Mouse (Mus musculus) ES-E14 (cell line): ENCODE results near the gene Tnfsf10. TPM values are rescaled to one million over a fixed set of nuclear protein-coding genes. Genes with fewer than 3 reads are reported as not detected.
"Not testable (repeated sequence)": the region's sequence is repeated elsewhere in the genome, so short reads cannot be mapped to it uniquely, and the experiment has no call there.

ENCODE experiments used
- DNase-seq: peaks from one replicate; pipeline ENCODE4 v3.0.0-alpha.2; 2013; ENCODE audit warnings: low read depth, low spot score
- H3K27ac ChIP-seq: 2 replicates; pipeline ENCODE4 v1.5.1; 2012; ENCODE audit warnings: low read depth, mild to moderate bottlenecking, low read length, moderate library complexity, mixed read lengths; ENCODE audit not compliant: poor library complexity, insufficient read depth, severe bottlenecking
- H3K36me3 ChIP-seq: 2 replicates; pipeline ENCODE4 v1.6.1; 2012; ENCODE audit warnings: mild to moderate bottlenecking, low read length, moderate library complexity, mixed read lengths; ENCODE audit not compliant: control insufficient read depth, poor library complexity, insufficient read depth, severe bottlenecking
- H3K4me1 ChIP-seq, 2 experiments: fragments of 150-350 bp in 1 of 2; sonication (generic) in 1 of 2; 2 replicates each; pipeline ENCODE4 v1.6.1; 2012; ENCODE audit warnings: low read length in 2 of 2, mild to moderate bottlenecking in 1 of 2, mixed read lengths in 1 of 2; ENCODE audit not compliant: control insufficient read depth in 2 of 2, insufficient read depth in 2 of 2, poor library complexity in 1 of 2
- H3K4me3 ChIP-seq, 2 experiments: fragments of 150-350 bp in 1 of 2; sonication (generic) in 1 of 2; 2 replicates each; pipeline ENCODE4 v1.5.1; 2012; ENCODE audit warnings: low read length in 2 of 2, low read depth in 1 of 2, mild to moderate bottlenecking in 1 of 2, mixed read lengths in 1 of 2; ENCODE audit not compliant: insufficient read depth in 1 of 2, poor library complexity in 1 of 2, severe bottlenecking in 1 of 2
- H3K9ac ChIP-seq: 2 replicates; pipeline ENCODE4 v1.6.1; 2012; ENCODE audit warnings: low read depth, mild to moderate bottlenecking, low read length, mixed read lengths; ENCODE audit not compliant: poor library complexity, insufficient read depth, severe bottlenecking
- H3K9me3 ChIP-seq: fragments of 150-350 bp; sonication (generic); 2 replicates; pipeline ENCODE4 v1.6.1; 2012; ENCODE audit warnings: low read depth, mild to moderate bottlenecking, low read length; ENCODE audit not compliant: control insufficient read depth, insufficient read depth
- CHD2 ChIP-seq: IDR thresholded peaks from 2 replicates; pipeline ENCODE4 v1.6.1; 2014; ENCODE audit warnings: mild to moderate bottlenecking, low read depth, low read length, inconsistent platforms
- HCFC1 ChIP-seq: IDR thresholded peaks from 2 replicates; pipeline ENCODE4 v1.6.1; 2012; ENCODE audit warnings: low read length, inconsistent platforms, borderline replicate concordance; ENCODE audit not compliant: insufficient read depth
- MAFK ChIP-seq: IDR thresholded peaks from 2 replicates; pipeline ENCODE4 v1.6.1; 2014; ENCODE audit warnings: mild to moderate bottlenecking, low read depth, low read length, inconsistent platforms; ENCODE audit not compliant: insufficient read depth
- ZC3H11A ChIP-seq: IDR thresholded peaks from 2 replicates; pipeline ENCODE4 v1.6.1; 2012; ENCODE audit warnings: low read depth, mild to moderate bottlenecking, inconsistent platforms, low read length, borderline replicate concordance
- ZNF384 ChIP-seq: IDR thresholded peaks from 2 replicates; pipeline ENCODE4 v1.6.1; 2012; ENCODE audit warnings: low read depth, low read length, inconsistent platforms
- in situ Hi-C, 2 experiments: fragments of 600-800 bp; cut with MboI; formaldehyde crosslinking; loops; one replicate each; pipeline ENCODE4 v1.15.1; 2025; ENCODE audit warnings: low sequenced_read_pairs in 2 of 2, inconsistent platforms in 1 of 2; ENCODE audit not compliant: unreplicated experiment in 2 of 2
- total RNA-seq: library from RNA; depleted of rRNA; stranded (reverse); fragments of 300-350 nt; gene quantifications from 2 replicates; pipeline ENCODE4 v1.2.3, GENCODE M21; 2012

The Tnfsf10 gene
- total RNA-seq, 1 experiment = not detected

DNA sequence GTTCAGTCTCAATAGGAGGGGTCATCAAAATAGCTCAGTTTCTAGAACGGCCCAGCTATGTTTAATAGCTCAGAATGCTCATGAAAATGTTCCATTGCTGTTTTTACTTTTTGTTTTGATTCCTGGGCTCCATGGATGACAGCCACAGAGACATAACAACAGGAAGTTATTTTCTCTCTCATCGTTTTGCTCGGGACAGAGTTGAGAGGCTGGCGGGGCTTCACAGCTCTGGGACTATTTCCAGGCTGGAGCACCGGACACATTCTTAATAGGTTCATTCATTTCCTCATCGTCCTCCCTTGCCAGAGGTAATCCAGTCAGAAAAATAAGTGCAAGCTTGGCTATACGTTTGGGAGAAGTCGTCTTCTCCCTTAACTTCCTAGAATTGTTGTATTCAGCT is 27.9 kb upstream of the Tnfsf10 start:
- in situ Hi-C loops = no loop called here
- H3K27ac ChIP-seq = no peak overlapping the region

DNA sequence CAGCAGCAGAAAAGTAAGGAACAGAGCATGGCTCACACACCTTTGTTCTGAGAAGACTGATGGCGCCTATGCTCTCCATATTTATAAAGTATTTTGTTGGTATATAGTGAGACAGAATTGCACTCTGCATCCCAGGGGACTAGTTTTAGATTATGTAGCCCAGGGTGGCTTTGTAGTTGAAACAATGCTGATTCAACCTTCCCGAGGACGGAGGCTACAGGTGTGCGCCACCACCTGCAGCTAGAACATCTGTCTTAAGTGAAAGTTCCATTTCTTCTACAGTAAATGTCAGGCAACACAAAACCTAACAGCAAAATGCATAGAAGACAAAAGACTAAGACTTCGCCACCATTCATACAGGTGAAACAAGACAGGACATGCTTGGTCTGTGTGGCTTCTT is 26.5 kb upstream of the Tnfsf10 start:
- H3K9me3 ChIP-seq = no peaks in the 10 kb centered on the region
- H3K36me3 ChIP-seq = no peaks in the 10 kb centered on the region
- H3K4me3 ChIP-seq = no peak overlapping the region
- no peaks in the 10 kb centered on the region for H3K4me1 ChIP-seq
- no peak overlapping the region for H3K27ac ChIP-seq
- no peak for DNase-seq
- in situ Hi-C loops = no loop called here
- no peak overlapping the region for H3K9ac ChIP-seq
- TF ChIP-seq ZC3H11A (no peak), MAFK (no peak), HCFC1 (no peak), ZNF384 (no peak), CHD2 (no peak)

More for the DNA sequence above, 27.9 kb upstream of the Tnfsf10 start:
- Histone ChIP-seq H3K4me1 (no peaks in the 10 kb centered on the region; a peak in 1 of 4 replicates), H3K4me3 (no peak overlapping the region), H3K36me3 (no peaks in the 10 kb centered on the region), H3K9me3 (no peaks in the 10 kb centered on the region), H3K9ac (no peak overlapping the region)
- TF ChIP-seq HCFC1 = no peak
- TF ChIP-seq MAFK = no peak
- no peak for TF ChIP-seq CHD2
- TF ChIP-seq ZC3H11A = no peak
- no peak for TF ChIP-seq ZNF384
- DNase-seq = no peak

DNA sequence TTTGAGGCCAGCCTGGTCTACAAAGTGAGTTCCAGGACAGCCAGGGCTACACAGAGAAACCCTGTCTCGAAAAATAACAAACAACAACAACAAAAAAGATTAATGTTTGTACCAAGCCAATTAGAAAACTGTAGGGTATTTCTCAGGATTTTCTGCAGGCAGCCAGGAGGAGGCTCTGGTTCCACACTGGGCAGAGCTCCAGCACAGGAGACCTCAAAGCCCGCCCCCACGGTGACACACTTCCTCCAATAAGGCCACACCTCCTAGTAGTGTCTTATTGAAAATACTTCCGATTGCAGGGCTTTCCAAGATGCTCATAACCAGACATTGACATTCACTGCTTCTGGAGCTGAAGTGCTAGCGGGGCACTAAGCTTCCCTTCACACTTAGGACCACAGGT is 25.9 kb upstream of the Tnfsf10 start:
- H3K4me1 ChIP-seq, H3K9me3 ChIP-seq, H3K27ac ChIP-seq, H3K9ac ChIP-seq, H3K4me3 ChIP-seq, DNase-seq, H3K36me3 ChIP-seq, in situ Hi-C loops: not testable (repeated sequence)

DNA sequence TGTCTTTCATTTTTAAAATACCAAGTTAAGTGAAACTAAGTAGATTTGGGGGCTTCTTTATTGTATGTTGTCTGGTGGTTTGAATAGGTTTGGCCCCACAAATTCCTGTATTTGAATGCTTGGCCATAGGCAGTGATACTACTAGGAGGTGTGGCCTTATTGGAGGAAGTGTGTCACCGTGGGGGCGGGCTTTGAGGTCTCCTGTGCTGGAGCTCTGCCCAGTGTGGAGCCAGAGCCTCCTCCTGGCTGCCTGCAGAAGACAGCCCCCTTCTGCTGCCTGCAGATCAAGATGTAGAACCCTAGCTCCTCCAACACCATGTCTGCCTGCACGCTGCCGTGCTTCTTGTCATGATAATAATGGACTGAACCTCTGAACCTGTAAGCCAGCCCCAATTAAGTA is 25.4 kb upstream of the Tnfsf10 start:
- in situ Hi-C loops, H3K4me1 ChIP-seq, H3K36me3 ChIP-seq, DNase-seq, H3K4me3 ChIP-seq, H3K9ac ChIP-seq, H3K27ac ChIP-seq, H3K9me3 ChIP-seq: not testable (repeated sequence)

DNA sequence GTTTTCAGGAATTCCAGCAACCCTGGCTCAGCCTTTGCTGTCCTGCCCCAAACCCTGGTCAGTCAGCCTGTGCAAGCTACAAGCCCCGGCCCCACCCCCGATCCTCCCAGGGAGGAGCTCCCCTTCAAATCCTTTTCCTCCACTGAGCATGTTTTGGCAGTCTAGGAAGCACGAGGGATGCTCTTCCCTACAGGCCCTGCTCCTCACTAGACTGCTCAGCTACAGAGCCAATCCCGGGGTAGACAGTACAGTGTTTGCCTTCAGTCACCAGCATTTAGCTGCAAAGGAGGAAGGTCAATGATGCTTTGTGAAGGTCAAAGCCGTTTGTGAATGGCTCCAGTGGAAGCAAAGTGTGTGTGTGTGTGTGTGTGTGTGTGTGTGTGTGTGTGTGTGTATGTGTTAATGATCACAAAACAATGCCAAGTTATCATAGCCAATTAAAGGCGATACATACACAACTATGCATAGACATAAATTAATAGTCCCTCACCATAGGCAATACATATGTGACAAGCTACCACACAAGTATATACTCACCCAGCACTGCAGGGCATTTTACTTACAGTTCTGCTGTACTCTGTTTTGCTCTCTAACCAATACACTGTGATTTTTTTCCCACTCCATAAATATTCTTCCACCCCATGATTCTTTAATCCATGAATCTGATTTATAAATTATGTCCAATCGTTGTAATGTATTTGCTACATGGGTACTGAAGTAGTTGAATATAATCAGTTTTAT is 23.0 kb upstream of the Tnfsf10 start:
- TF ChIP-seq CHD2 = no peak
- no peak for TF ChIP-seq HCFC1
- TF ChIP-seq MAFK = no peak
- TF ChIP-seq ZC3H11A = no peak
- no peak for TF ChIP-seq ZNF384
- no peak for DNase-seq
- H3K36me3 ChIP-seq = no peaks in the 10 kb centered on the region
- H3K9me3 ChIP-seq = no peaks in the 10 kb centered on the region
- in situ Hi-C loops = no loop called here
- H3K27ac ChIP-seq = no peak overlapping the region
- no peak overlapping the region for H3K9ac ChIP-seq
- H3K4me1 ChIP-seq = no peaks in the 10 kb centered on the region
- H3K4me3 ChIP-seq = no peak overlapping the region
